Mouse (Mus musculus) heart, adult 11 months (tissue): Measurements from ENCODE around the gene Gm20388.

Experiments
- DNase-seq: peaks from one replicate; pipeline ENCODE4 v3.0.0; 2022

The Gm20388 gene

GRCm38 (mm10) chr8:124343151-124343550, 4432.5 kb downstream of the Gm20388 start:
- no peak for DNase-seq

- no peak for DNase-seq
Observed at GRCm38 (mm10) chr8:124343991-124344390, 4433.4 kb downstream of the Gm20388 start.

DNA sequence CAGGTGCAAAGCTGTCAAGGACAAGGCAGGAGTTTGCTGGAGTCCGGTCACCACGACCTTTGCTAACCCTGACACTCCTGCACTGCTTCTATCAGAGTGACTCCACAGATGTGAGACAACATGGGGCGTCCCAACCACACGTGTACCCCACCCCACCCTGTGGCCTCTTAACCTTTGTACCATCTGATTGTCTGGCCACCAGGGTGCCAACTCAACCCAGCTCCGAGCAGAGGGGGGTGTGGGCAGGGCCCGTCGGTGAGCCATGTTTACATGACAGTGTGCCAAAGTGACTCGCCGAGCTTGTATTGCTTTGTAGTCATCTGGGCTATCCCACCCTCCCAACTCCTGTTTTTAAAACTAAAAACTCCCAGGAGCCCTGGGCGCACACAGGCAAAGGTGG, 4434.5 kb downstream of the Gm20388 start:
- no peak for DNase-seq

- DNase-seq, result no peak
Observed at GRCm38 (mm10) chr8:124346852-124347523, 4436.3 kb downstream of the Gm20388 start.

DNA sequence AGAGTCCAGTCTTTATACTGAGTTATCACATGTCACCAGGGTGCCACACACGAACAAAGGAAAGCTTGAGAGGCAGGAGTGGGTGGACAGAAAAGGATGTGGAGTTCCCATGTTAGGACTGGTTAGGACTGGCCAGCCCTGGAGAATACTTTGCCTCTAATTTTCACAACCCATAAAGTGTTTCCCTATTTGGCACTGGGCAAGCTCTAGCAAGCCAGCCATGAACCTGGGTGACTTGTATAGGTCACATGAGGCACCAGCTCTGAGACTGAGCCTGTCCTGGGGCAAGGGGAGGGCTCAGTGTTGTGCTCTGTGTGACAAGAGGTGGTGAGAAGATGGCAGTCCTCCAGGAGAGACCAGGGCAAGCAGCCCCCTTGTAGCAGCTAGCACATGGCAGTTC, 4437.4 kb downstream of the Gm20388 start:
- no peak for DNase-seq

DNA sequence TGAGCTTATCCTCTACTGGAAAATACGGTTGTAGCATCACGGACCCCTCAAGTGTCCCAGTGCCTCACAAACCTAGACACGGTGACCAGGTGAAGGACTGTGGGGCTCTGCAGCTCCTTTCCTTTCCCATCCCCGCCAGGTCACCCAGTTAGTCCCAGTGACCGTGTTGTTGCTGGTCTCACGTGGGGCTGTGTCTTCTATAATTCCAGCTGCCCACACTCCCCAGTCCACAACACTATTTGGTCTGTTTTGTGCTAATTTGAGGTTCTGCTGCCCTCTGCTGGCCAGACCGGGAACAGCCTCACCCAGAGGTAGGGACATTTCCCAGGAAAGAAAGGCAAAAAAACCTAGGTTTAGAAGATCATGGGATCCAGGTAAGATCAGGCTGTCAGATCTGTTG, 4439.0 kb downstream of the Gm20388 start:
- peak; percentile 96 for DNase-seq

DNA sequence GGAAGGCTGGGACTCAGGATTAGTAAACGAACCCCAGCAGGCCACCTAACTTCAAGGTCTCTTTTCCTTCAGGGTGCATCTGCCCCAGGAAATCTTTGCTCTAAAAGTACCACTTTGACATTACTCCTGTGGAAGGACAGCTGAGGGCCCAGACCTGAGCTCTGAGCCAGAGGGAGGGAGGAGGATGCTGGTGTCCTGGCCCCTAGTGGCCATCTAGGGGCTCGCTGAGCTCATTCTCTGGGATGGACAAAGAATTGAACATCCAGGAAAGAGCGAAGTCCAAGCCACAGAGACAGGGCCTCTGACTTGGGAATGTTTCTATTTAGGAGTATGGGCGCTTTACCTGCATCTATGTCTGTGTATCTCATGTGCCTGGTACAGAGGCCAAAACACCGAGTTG, 4441.0 kb downstream of the Gm20388 start:
- no peak for DNase-seq

GRCm38 (mm10) chr8:124360911-124361310, 4450.3 kb downstream of the Gm20388 start:
- DNase-seq, result no peak

DNA sequence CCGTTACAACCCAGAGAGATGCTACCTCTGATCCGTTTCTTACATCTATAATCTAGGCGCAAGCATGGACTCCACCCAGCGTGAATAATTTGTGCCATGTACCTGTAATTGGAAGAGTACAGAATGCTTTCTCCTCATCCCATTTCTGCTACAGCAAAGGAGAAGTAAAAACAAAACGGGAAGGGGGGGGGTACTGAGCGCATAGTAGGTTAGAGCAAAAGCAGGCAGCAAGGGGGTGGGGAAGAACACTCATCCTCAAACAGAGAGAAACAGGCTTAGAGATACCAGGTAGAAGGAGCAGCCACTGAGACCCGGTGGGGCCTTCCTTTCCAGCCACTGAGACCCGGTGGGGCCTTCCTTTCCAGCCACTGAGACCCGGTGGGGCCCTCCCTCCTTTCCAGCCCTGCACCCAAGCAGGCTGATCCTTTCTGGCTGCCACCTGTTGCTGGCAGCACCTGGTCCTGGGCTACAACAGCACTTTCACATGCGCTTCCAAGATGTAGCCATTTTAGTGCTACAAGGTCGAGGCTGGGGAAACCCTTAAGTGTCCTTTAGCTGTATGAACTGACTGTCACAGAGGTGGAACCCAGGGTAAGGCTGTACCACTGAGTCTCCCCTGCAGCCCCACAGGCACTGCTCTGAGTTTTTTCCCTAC, 4451.3 kb downstream of the Gm20388 start:
- no peak for DNase-seq

DNA sequence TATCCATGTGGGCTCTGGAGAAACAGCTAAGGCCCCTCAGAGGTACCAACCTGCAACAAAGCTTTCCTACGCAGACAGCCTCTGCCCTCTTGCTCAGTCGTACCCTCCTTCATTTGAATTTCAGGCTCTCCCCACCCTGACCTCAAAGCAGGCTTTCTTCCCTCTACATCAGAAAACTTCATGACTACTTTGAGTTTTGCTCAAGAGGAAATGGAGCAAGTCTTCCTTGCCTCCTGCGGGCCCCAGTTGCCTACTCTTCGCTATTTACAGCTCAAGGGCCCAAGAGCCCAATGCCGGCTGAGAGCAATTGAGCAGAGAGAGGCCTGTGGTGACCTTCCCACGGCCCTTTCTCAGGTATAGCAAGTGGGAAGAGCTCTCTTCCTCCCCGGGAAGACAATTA, 4451.9 kb downstream of the Gm20388 start:
- DNase-seq, result no peak

GRCm38 (mm10) chr8:124363337-124363736, 4452.7 kb downstream of the Gm20388 start:
- DNase-seq, result no peak

GRCm38 (mm10) chr8:124368213-124368612, 4457.6 kb downstream of the Gm20388 start:
- peak; percentile 85 for DNase-seq

GRCm38 (mm10) chr8:124370422-124371183, 4460.0 kb downstream of the Gm20388 start:
- DNase-seq, result no peak

- no peak for DNase-seq
Observed at GRCm38 (mm10) chr8:124371410-124372123, 4460.9 kb downstream of the Gm20388 start.

DNA sequence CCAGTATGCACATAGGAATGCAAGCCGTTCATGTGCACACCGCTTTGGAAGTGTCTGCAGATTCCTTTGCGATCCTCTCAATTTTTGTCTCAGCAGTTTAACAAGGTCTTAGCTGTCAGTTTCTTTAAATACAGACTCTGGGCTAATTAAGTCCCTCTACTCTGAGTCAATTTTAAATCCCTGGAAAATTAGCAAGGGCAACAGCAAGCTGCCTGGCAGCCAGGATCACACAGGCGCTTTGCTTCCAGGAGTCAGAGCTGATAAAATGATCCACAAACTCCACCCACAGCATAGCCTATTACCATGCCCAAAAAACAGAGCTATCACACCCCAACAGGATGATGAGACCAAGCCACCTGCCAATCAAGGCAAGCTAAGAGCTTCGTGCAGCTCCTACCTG, 4463.1 kb downstream of the Gm20388 start:
- no peak for DNase-seq

DNA sequence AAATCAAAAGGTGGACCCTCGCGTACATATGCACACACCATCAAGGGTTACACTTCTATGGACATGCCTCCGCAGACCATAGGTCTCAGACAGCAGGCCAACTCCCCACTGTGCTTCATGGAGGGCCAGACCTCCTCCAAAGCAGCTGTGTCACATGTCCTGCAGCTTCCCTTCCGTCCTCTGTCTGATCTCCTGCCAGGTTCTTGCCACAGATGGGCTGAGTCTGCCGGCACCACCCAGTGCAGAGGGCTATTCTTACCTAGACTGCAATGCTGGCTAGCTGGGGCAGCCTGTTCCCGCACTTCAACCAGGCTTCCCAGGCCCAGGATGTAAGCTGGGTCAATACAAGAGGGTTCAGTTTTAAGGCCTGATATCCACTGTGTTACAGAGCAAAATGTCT, 4464.5 kb downstream of the Gm20388 start:
- DNase-seq, result no peak

DNA sequence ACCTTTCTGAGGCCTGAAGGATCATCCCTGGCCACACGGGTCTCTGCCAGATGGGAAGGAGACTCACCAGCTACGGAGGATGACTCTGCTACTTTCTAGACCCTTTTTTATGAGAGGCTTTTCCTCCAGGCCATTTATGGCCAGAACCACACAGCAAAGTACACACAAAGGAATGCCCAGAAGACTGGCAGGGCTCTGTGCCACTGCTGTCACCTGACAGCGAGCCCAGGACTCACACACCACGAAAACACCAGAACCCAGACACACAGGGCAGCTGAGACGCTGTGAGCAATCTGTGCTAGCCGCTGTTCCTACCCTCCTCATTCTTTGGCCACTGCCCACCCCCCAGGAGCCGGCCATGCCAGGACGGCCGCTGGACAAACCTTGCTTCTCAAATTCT, 4465.1 kb downstream of the Gm20388 start:
- DNase-seq, result no peak

GRCm38 (mm10) chr8:124376406-124376805, 4465.8 kb downstream of the Gm20388 start:
- no peak for DNase-seq

DNA sequence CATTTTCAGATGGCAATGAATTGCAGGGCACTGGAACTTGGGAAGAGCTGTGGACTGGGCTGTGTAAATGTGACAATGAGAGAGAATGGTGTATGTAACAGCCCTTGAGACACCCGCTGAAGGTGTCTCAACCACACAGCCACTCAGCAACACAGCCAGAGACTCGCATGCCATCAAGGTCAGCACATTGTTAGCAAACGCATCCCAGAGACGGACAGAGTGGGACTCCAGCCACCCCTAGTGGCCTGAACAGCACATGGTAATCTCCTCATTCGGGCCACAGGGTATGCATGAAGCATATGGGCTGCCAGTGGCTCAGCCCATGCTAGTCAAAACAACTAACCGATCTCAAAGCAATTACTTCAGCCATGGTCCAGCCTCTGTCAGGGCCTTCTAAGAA, 4468.6 kb downstream of the Gm20388 start:
- DNase-seq, result no peak

- no peak for DNase-seq
Observed at GRCm38 (mm10) chr8:124382235-124382634, 4471.6 kb downstream of the Gm20388 start.

GRCm38 (mm10) chr8:124384336-124384735, 4473.7 kb downstream of the Gm20388 start:
- DNase-seq, result no peak

DNA sequence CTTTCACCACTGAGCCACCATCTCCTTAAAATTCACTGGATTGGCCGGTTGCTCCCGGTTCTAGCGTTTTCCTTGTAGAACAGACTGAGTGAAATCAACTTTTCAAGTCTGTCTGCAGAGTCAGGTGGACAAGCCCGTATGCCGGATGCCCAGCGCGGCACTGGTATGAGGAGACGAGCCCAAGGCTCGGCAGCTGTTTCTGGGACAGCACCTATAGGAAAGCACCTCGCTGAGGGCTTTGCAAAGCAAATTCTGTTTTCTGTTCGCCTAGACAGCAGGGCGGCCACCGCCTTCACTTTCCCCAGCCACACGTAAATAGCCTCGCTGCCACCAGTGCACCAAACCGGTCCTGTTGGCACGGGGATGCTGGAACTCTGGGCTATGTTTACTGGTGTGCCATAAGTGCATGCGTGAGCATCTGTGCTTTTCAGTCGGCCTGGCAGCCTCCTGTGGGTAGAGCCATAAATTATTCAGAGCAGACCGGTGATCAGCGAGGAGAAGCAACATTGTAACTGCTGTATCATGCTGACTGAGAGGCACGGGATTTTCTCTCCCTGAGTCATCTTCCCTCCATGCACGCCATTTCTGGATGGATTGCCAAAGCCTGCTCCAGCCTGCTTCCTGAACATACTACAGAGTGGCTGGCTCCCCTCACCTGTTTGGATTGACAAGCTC, 4475.7 kb downstream of the Gm20388 start:
- no peak for DNase-seq

- DNase-seq, result no peak
Observed at GRCm38 (mm10) chr8:124389495-124389894, 4478.9 kb downstream of the Gm20388 start.
